Mouse (Mus musculus): ENCODE measurements around the gene Nhsl1.

Gene Nhsl1

DNA sequence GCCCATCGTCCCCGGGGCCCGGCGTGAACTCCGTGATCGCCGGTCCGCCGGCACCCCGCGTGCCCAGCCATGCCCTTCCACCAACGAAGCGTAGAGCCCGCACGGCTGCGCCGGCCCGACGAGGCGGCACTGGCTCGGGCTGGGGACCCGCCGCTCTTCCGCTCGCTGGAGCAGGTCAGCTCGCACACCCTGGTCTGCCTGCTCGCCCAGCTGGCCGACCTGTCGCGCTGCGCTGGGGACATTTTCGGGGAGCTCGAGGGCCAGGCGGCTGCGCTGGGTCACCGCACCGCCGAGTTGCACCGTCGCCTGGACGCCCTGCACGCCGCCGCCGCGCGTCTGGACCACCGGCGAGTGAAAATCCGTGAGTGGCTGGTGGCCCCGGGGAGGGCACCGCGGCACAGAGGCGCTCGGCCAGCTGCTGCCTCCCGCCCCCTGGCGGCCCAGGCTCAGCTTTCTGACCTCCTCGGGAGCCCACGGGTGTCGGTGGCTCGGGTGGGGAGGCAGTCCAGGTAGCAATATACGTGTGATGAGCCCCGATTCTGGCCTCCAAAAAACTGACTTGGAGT is at the start of gene Nhsl1:
TSS of gene Nhsl1 (plus strand) at position 70 of the 566 bp plus-strand sequence.
- DNase-seq: peak; percentile 17 to 31

DNA sequence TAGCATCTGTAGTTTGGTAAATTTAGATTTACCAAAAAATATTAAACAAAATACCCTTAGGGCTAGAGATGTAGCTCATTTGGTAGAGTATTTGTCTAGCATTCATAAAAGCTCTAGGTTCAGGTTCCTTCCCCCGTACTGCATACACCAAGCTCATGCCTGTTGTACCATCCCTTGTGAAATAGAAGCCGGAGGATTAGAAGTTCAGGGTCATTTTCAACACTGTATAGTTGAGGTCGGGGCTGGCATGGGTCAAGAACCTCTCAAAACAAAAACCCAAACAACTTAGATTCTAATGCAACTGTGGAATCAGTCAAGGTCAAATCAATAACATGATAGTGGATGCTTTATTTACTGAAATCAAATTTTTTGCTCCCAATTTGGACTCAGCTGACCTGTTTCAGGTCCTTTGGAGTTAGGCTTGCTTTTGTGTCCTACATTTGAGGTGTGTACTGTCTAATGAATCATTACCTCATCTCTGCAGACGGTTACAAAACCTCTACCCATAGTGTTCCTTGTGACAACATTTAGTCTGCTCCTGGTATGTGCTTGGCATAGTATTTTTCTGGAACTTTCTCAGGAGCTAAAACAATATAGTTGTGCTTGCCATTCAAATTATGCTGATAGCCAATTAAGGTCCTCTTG is 42.6 kb upstream of the Nhsl1 start:
- no peak for DNase-seq

DNA sequence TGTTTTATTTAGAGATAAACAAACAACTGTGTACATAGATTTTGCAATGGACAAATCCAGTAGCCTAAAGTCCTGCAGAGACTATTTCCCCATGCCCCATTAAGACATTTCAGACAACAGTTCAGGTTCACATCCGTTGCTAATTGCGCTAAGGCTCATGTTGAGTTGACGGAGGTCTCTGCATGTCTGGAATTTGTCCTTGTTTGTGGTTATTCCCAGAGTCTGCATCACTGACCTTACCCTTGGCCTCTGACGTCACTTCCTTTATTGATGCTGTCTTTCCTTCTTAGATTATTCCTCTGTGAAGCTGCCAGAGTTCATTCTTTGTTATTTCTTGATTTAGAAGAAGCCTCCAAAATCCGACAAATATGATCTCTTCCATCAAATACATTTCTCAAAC is 34.8 kb upstream of the Nhsl1 start:
- no peak for DNase-seq

DNA sequence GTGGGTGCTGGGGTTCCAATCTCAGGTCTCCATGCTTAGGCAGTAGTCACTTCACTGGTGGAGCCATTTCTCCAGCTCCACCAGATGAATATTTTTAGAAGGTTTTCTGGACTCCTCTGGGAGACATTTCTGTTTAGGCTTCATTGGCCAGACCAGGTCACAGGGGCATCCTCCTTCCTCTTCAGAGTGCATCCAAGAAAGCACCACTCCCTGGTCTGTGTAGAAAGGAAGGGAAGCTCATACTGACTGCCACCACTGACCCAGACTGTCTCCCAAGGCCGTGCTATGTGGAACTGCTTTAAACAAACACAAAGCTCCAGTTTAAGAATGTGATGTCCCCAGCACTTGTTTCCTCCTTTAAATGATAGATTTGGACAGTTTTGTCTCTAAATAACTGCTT is 29.3 kb upstream of the Nhsl1 start:
- DNase-seq: no peak

DNA sequence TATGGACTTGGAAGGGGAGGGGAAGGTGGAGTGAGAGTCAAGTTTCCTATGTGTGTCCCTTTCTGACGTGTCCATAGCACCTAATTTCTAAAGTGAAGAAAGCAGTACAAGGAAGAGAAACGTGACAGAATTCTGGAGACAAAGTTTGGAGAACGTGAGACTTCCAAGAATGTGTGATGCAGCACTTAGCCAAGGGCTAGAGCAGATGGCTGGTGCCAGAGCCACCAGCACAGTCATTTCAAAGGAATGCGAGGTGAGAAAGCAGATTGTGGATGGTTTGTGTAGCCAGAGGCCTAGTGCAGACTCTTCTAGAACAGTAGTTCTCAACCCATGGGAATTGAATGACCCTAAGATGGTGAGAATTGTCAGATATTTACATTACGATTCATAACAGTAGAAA is 13.7 kb upstream of the Nhsl1 start:
- no peak for DNase-seq

DNA sequence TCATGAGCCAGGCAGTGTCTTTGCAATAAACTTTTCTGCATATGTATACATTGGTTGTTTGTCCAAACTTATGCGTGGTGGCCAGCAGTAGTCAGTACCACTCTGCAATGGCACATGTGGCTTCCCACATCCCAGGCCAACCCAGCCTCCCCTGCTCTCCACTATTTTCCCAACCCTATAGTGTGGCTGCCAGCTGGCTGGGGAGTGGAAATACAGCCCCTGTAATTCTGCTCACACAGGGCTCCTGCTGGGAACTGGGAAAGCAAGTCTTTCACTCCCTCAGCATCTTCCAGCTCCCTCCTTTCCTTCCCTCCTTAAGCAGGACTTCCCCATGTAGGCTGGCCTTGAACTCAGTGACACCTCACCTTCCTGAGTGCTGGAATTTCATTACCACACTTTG is 3.7 kb upstream of the Nhsl1 start:
- no peak for DNase-seq

DNA sequence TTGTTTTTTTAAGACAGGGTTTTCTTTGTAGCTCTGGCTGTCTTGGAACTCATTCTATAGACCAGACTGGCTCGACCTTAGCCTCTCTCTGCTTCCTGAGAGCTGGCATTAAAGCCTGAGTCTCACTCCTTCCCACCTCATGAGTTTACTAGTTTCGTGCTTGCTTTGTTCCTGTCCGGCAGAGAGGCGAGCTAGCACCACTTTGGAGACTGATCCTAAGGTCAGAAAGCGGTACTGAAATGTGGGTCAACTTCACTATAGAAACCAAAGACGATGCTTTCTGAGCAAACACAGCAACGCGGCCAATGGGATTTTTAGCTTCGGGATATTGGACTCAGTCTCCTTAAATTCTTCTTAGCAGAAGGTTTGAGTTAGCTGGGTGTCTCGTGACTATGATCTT is 1.3 kb upstream of the Nhsl1 start:
- DNase-seq: no peak

DNA sequence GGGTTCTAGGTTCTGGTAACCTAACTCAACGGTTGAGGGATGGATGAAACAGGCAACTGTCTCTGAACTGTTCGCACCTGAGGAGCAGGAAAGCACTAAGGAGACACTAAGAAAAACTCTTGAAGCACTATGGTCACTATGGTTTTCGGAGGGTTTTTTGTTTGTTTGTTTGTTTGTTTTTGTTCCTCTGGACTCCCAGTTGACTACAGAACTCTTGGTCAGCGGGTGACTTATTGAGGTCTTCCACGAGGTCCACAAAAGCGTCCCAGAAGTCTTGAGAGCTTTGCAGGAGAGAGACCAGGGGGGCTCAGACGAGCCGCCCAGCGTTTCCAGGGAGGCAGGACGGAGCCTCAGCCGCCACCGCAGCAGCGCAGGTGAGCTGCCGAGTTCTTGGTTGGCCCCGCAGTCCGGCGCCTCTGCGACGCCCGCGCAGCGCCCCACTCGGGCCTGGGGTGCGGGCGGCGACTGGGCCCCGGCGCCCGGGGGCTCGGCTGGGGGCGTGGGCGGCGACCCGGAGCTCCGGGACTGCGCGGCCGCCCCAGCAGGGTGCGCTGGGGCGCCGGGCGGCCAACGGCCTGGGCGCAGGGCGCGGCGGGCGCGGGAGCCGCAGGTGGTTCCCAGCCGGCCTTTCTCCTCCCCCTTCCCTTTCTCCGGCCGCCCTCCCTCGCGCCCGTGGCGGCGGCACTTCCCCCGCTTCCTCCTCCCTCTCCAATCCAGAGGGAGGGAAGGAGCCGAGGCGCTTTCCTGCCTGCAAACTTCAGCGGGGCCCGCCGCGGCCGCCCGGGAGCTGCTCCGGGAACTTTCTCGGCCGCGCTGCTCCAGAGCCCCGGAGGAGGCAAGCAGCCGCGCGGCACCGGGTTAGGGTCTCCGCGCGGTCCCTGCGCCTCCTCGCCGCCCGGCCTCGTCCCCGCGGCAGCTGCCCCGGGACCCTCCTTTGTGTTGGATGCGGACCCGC is 547 bp upstream of the Nhsl1 start:
- DNase-seq: peak; percentile 8 to 10

DNA sequence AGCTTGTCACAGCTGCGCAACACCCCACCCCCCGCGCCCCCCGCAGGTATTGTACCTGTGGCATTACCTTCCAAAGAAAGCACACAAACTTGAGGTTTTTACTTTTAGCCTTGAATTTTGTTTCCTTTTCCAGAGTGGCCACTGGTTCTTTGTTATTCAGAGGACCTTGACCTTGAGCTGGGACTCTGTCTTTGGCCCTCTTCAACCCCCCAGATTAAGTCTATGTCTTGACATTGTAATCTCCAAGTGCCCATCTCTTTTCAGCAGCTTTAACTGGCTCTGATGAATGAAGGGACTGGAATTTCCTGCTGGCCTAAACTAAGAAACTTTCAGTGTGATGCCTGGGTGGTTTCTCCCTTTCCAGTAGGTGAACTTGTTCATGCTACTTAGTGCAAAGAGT is 906 bp downstream of the Nhsl1 start:
- DNase-seq: no peak

DNA sequence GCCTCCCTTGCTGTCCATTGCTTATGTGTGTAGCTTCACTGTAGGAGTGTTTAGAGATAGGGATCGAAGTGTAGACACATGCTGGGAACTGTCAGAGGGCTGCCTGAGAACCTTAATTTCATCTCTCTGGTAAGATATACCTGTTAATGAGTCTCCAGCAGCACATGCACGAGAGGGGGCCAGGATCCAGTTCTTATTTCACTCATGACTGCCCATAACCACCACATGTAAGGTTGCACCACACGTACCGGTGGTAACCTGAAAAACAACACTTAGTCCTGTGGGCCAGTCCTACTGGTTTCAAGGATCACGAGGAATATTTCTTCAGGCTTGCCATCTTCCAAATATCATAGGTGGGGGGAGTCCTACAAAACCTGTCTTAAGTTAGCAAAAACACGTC is 3.1 kb downstream of the Nhsl1 start:
- DNase-seq: no peak

DNA sequence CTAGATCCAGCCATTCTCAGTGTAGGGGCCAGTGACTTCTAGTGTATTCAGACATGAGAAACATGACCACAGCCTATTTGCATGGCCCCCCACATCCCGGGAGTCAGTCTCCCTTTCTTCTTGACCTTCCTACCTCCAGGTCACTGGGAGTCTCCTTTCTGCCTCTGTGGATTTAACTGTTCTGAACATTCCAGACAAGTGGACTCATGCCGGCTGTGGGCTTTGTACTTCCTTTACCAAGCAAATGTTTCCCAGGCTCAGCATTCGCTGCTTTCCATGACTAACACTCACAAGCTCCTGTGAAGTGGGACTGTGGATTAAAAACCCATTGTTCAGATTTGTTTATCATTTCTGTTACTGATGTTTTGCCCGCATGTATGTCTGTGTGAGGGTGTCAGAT is 4.9 kb downstream of the Nhsl1 start:
- no peak for DNase-seq

DNA sequence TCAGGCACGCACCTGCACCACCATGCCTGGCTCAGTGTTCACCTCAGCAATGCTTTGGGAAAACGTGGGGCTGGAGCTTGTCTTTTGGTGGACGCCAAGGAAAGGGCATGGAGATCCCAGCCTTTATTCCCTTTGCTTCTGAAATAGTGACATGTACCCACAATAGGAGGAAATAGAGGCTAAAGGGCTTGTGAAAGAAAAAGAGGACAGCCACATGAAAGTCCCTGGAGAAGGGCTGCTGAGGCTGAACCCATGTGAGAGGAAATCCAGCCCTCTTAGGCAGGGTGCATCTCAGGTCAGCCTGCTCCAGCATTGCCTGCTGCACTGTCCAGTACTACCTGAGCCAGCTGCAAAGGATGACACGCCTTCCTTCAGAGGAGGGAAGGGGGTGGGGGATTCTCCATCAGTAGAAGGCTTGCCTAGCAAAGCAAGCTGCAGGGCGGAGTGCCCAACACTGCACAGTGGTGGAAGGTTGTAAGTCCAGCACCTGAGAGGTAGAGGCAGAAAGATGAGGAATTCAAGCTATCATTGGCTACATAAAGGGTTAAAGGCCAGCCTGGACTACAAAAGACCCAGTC is 9.6 kb downstream of the Nhsl1 start:
- no peak for DNase-seq

DNA sequence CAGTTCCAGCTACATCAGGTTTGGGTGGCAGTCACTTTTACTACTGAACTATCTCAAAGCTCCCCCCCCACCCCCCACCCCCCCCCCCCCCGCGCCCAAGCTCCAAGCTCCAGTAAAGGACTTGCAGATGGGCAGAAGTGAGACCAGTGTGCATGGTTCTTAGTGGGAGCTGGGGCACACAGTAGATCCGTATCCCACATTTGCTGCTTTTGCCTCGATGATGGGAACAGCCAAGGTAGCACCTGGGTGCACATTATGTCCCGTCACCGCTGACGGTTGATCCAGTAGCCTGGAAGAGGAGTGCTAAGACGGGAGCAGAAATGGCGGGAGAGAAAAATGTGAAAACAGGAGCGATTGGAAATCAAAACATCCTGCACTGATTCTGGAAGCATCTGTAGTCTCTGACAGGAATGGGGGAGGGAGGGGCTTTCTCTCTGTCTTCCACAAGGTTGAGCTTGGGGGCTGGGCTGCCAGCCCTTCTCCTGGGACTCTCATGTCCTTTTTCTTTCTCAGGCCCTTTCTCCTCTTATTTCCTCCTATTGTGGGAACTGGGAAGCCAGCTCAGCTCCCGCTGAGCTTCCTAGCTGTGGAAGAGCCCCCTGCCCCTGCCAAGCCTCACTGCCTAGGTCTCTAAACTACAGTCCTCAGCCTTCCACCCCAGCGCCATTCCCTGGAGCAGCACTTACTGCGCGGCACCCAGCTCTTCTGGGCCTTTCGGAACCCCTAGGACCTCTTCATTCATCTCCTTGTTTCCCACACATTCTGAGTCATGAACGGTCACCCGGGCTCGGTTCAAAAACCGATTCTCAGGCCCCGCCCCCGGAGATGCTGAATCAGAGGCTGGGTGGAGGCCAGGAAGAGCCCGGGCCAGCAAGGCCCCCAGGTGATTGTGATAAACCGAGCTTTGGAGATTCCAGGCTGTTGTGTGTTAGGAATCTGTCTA is 10.6 kb downstream of the Nhsl1 start:
- DNase-seq: peak; percentile 40

DNA sequence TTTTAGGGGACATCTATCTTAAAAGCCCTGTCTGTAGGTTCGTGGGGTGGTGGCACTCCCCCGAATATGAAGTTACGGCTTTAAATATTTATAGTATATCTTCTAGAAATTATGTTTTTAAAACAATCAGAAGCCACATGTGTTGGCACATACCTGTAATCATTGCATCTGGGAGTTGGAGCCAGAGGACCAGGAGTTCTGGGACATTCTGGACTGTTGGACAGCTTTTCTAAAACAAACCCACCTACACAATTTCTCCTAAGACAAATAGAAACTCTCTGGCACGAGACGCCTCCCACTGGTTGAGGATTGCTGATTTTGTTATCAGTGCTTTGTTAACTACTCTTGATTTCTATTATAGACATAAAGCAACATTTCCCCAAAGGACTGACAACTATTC is 11.7 kb downstream of the Nhsl1 start:
- no peak for DNase-seq

DNA sequence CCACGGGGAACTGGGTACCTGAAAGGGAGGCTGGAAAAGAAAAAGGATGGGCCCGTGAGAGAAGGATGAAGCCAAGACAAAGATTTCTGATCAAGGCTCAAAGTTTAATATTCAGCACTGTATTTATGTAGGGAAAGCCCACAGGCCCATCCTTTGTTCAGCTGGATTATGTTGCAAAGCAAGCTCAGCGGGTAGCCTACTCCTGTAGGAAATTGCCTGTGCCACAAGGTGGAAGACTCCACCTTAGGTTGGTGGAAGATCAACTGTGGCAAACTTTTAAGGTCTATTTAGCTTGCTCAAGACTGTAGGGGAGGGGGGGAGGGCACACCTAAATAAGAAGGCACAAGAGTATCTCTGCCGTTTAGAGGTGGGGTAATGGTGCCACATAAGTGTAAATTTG is 14.8 kb downstream of the Nhsl1 start:
- DNase-seq: no peak

DNA sequence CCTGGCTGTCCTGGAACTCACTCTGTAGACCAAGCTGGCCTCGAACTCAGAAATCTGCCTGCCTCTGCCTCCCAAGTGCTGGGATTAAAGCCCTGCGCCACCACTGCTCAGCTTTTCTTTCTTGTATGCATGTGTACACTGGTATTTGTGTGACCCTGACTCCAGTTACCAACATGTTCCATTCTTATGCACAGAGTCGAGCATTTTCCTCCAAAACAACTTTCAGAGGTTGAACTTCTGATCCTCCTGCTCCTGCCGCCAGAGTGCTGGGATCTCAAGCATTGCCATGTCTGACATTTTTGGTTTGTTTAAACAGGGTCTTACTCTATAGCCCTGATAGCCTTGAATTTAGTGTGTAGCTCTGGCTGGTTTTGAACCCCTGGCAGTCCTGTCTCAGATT is 15.4 kb downstream of the Nhsl1 start:
- no peak for DNase-seq

DNA sequence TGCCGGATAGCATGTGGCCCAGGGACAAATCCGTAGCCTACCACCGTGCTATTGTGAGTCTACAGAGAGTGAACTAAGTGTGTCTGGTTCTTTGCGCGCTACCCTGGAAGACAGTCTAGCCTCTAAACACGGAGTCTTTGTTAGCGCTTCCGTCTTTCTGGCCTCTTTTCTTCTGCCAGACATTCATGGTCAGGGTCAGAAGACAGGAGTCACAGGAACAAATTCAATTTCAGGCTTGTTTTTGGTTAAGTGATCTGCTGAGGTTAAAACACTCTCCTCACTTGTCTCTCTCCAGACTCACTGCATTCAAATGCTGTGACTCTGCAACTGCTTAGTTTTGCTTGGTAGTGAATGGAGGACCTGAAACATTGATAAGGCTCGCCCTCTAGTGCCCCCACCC is 15.9 kb downstream of the Nhsl1 start:
- DNase-seq: no peak

DNA sequence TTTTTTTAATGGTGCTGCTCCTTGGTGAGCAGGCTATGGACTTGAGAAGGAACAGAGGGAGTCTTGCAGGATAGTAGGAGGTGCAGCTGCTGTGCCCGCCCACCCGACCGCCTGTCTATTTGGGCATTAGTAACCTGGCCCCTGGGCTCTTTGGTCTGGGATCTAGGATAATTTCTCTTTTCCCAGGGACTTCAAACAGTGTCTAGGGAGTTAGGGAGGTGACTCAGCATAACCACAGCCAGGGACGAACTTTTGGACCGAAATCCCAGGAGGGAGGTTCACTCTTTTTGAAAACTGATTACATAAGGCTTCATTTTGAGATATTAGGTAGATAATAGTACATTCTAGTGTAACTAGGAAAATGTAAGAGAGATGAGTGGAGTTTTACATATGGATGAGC is 18.9 kb downstream of the Nhsl1 start:
- no peak for DNase-seq

DNA sequence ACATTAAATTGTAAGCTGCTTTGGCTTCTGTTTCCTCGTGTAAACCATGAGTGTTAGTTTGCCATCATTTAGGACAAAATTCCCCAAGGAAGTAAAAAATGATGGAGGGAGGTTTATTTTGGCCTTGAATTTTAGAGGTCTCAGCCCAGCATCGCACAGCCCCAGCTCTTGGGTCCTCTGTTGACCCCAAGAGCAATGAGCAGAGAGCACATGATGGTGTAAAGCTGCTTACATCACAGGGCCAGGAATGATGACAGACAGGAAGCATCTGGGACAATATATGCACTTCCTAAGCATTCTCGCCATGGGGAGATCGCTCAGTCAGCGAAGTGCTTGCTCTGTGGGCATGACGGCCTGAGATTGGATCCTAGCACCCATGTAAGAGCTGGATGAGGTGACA is 20.6 kb downstream of the Nhsl1 start:
- no peak for DNase-seq

DNA sequence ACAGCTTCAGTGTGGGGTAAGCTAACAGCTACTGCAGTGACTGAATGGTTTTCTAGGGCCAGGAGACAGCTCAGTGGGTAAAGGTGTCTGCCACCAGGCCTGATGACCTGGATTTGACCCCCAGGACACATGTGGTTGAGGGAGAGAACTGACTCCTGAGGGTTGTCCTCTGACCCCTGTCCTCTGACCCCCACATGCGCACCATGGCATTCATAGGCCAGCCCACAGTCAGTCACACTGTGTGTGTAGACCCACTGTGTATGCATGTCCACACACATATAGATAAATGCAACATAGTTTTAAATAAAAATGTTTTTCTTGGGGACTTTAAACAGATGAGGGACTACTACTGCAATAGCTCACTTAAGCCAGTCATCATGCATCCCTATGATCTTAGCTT is 22.1 kb downstream of the Nhsl1 start:
- DNase-seq: no peak

DNA sequence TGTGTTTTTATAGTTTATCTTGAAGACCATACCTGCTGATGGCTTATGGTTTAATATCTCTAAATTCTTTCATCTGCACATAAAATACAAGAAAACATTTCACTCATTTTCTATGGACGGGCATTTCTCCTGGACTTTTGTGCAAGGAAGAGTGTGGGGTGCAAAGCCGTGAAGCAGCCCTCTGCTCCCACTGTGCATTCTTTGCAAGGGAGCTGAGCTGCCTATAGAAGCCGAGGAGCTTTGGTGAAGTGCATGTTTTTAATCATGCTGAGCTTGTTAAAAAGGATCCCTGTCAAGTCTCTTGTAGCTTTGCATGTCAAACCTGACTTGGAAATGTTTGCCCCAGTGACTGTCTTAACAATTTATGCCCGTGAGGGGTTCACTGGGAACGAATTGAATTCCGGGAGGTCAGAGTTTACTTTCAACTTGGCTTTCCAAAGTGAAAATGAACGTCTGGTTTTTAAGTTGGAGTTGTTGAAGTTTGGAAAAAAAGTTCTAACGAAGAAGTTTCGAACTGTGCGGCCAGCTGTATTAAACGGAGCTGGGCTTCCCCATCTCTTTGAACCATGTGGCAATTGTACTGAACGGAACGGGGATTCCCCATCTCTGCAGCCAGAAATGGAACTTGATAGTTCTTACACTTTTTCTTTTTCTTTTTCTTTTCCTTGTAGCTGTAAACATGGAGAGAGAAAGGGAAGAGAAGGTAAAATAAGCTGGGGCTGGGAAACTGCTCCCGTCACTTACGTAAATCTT is 22.8 kb downstream of the Nhsl1 start:
- no peak for DNase-seq

DNA sequence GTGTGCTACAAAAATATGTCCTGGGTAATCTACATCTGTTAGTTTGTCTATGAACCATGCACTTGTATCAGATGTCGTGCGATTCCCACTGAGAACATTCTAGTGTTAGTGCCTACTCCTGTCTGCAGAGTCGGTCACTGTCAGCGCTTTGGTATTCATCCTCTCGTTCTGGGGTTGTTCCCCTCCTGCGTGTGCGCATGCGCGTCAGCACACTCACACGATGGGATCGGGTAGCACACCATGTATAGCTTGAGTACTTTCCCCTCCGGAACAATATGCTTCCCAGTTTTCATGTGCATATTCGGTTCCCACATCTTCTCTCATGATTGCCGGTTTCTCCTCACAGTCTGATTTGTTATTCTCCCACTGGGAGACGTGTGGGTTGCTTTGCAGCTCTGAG is 28.4 kb downstream of the Nhsl1 start:
- DNase-seq: no peak
